In the genomic region with DNA sequence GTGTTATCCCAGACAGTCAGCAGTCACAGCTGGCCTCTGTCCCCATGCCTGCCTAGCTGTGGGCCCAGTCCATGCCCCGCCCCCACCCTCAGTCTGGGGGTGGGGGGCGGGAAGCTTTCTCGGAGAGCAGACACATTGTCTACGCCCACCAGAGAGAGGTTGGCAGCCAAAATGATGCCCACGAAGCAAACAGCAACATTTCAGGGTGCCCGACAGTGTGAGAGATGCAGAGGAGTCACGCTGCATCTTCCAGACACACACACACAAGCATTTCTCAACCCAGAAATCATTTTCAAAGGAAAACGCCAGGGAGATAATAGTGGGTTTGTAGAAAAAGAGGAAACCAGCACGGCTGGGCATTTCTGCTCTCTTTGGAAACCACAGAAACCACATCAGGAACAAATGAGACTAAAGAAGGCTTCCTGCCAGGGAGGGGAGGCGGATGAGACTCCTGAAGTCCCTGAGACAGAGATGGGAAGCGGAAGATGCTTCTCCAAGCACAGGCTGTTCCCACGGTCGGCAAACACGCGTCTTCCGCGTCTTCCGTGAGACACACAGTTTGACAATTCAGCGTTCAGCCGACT, we compare ENCODE assay signal across 8 mouse cellular contexts.
DNase-seq lines count a peak whose midpoint lies in the region; ATAC-seq and TF ChIP-seq lines count a peak whose summit lies in the region.

No protein-coding gene starts in this region.

- CTCF ChIA-PET in Patski (lab: Charles Lee) = no interaction called here

- ATAC-seq in Patski = no peak
- ATAC-seq in heart, embryonic 13.5 days (ENCODE audit: extremely low read depth, insufficient number of reproducible peaks, low FRiP score, low TSS enrichment) = no peak
- ATAC-seq in neural tube, embryonic 13.5 days (ENCODE audit: low read depth) = peak; percentile 65; the same call in 1 of the 2 replicates

- no peak overlapping the region for H3K9ac ChIP-seq in heart, adult 2 months (ENCODE audit: low read depth, low read length)
- no peak overlapping the region for H3K9ac ChIP-seq in heart, embryonic 13.5 days
- no peak overlapping the region for H3K9ac ChIP-seq in neural tube, embryonic 13.5 days

- TF ChIP-seq POLR2A in heart, adult 2 months (IDR thresholded peaks at IDR 0.05; ENCODE audit: insufficient read depth, low read depth, low read length) = no peak
- no peak for TF ChIP-seq POLR2A in kidney, adult 2 months (IDR thresholded peaks at IDR 0.05; ENCODE audit: low read depth, low read length)

- no peak overlapping the region for H3K27ac ChIP-seq in heart, adult 2 months
- no peak overlapping the region for H3K27ac ChIP-seq in heart, embryonic 13.5 days (replicated peaks)
- peak overlapping the region; percentile 62 for H3K27ac ChIP-seq in neural tube, embryonic 13.5 days (replicated peaks)
- no peak overlapping the region for H3K27ac ChIP-seq in kidney, adult 2 months (ENCODE audit: insufficient read depth, low read depth, low read length)

- no peak overlapping the region for H3K4me3 ChIP-seq in heart, adult 2 months
- 0 out of 2 replicates have a peak overlapping the region, but pooled peaks have one; percentile 12 for H3K4me3 ChIP-seq in heart, embryonic 13.5 days
- no peak overlapping the region for H3K4me3 ChIP-seq in neural tube, embryonic 13.5 days
- H3K4me3 ChIP-seq in kidney, adult 2 months (ENCODE audit: insufficient read depth, low read depth, low read length) = no peak overlapping the region

- peaks cover 4% of the 10 kb centered on the region; the same call in 1 of the 2 replicates for H3K9me3 ChIP-seq in heart, embryonic 13.5 days
- no peaks in the 10 kb centered on the region for H3K9me3 ChIP-seq in neural tube, embryonic 13.5 days

- POLR2A ChIA-PET in Patski (lab: Charles Lee) = interaction anchor here (0.8 kb wide), 1 partner anchor 50 kb away, joined by 3 read pairs; no protein-coding TSS in a partner anchor

- peak overlapping the region; percentile 40 for H3K4me2 ChIP-seq in heart, embryonic 13.5 days
- peak overlapping the region; percentile 17 for H3K4me2 ChIP-seq in neural tube, embryonic 13.5 days

- no peaks in the 10 kb centered on the region for H3K27me3 ChIP-seq in heart, adult 2 months (ENCODE audit: control insufficient read depth, insufficient read depth, low read length)
- H3K27me3 ChIP-seq in Patski = no peaks in the 10 kb centered on the region
- no peaks in the 10 kb centered on the region; the same call in 1 of the 2 replicates for H3K27me3 ChIP-seq in heart, embryonic 13.5 days (replicated peaks)
- no peaks in the 10 kb centered on the region for H3K27me3 ChIP-seq in neural tube, embryonic 13.5 days
- H3K27me3 ChIP-seq in kidney, adult 2 months (replicated peaks; ENCODE audit: control insufficient read depth, insufficient read depth, low read length) = no peaks in the 10 kb centered on the region

- TF ChIP-seq CTCF in heart, adult 2 months (IDR thresholded peaks at IDR 0.05) = no peak
- TF ChIP-seq CTCF in Patski (IDR thresholded peaks at IDR 0.05) = no peak
- no peak for TF ChIP-seq CTCF in kidney, adult 2 months (conservative IDR thresholded peaks at IDR 0.05; ENCODE audit: insufficient read depth, insufficient read length, low read depth, low read length)

- TF ChIP-seq EP300 in heart, adult 2 months (IDR thresholded peaks at IDR 0.05; ENCODE audit: insufficient read depth, low read depth, low read length) = no peak

- intact Hi-C loops in heart, adult 2 months (cut with DNase I) = no loop called here

- in situ Hi-C loops in Patski (cut with MboI; ENCODE audit: low pct_unique_long_range_greater_than_20kb) = no loop called here

- peak; percentile 19 to 24 for DNase-seq in heart, adult 2 months
- DNase-seq in heart, postnatal 4 days = no peak
- DNase-seq in Patski (ENCODE audit: low read depth, low spot score) = peak; percentile 34
- peak; percentile 53 to 54 for DNase-seq in layer of hippocampus, postnatal 36 days
- DNase-seq in ovary, postnatal 14 days (ENCODE audit: low spot score) = no peak
- no peak for DNase-seq in kidney, adult 2 months

- no peaks in the 10 kb centered on the region for H3K79me2 ChIP-seq in heart, adult 2 months (replicated peaks; ENCODE audit: control insufficient read depth, insufficient read depth, low read length)

- peaks cover 1% of the 10 kb centered on the region; the same call in 1 of the 2 replicates for H3K4me1 ChIP-seq in heart, adult 2 months (ENCODE audit: control insufficient read depth, insufficient read depth, low read length)
- no peaks in the 10 kb centered on the region for H3K4me1 ChIP-seq in heart, embryonic 13.5 days
- H3K4me1 ChIP-seq in neural tube, embryonic 13.5 days (replicated peaks) = 0 out of 2 replicates have a peak, but pooled peaks cover 14% of the 10 kb centered on the region
- no peaks in the 10 kb centered on the region for H3K4me1 ChIP-seq in kidney, adult 2 months (ENCODE audit: control insufficient read depth, insufficient read depth, low read length)

- WGBS in heart, adult 2 months = 60% methylated on average over 20 of the region's 20 CpGs
- 54% methylated on average over 20 of the region's 20 CpGs for WGBS in heart, embryonic 13.5 days
- 58% methylated on average over 20 of the region's 20 CpGs for WGBS in neural tube, embryonic 13.5 days
- 54% methylated on average over 20 of the region's 20 CpGs for WGBS in kidney, adult 2 months

- no peaks in the 10 kb centered on the region for H3K36me3 ChIP-seq in heart, adult 2 months (ENCODE audit: control insufficient read depth, insufficient read depth, low read length)
- no peaks in the 10 kb centered on the region for H3K36me3 ChIP-seq in heart, embryonic 13.5 days
- H3K36me3 ChIP-seq in neural tube, embryonic 13.5 days = no peaks in the 10 kb centered on the region
- H3K36me3 ChIP-seq in kidney, adult 2 months (ENCODE audit: control insufficient read depth, insufficient read depth, low read length) = no peaks in the 10 kb centered on the region

Comparison
In these comparisons a context has a peak if more than half of its experiments do, and no peak if none do; other contexts are left out.
1. DNase-seq: peak in heart, adult 2 months (2 of 2), Patski (single experiment) and layer of hippocampus, postnatal 36 days (2 of 2); none in heart, postnatal 4 days (single experiment), ovary, postnatal 14 days (single experiment) and kidney, adult 2 months (single experiment).